Mouse (Mus musculus) ovary, postnatal 14 days (tissue): ENCODE data around the gene 1700084M14Rik.
"Not testable (repeated sequence)": the region's sequence is repeated elsewhere in the genome, so short reads cannot be mapped to it uniquely, and the experiment has no call there.

Experiments used
- DNase-seq: peaks from one replicate; pipeline ENCODE4 v3.0.0; 2022; ENCODE audit warnings: low spot score

Gene 1700084M14Rik

GRCm38 (mm10) chrX:91575811-91576210 is at the start of gene 1700084M14Rik:
Gene 1700084M14Rik, minus strand, starts transcription at chrX:91575911.
- not testable (repeated sequence) for DNase-seq
